Mouse (Mus musculus): ENCODE measurements around the gene Ush1g. TPM values are rescaled to one million over a fixed set of nuclear protein-coding genes. Genes with fewer than 3 reads are reported as not detected.

Ush1g gene
- polyA plus RNA-seq, 2 experiments, result not detected

DNA sequence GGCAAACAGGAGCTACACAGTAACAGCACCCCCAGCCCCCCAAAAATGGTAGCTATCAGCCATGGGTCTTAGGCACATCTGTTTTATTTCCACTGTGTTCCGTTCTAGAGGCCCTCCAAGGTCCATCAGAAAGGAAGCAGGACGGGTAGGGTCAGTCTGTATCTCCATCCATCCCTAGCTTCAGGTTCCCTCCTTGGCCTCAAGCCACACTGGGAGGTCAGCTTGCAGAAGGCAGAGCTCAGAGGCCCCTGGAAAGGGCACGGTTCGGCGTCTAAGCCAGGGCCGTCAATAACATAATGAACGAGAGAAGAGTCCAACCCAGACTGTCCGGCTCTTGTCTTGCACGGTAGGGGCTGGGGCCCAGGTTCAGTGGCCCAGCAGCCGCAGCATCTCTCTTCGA lies 53.9 kb downstream of the Ush1g start:
- peaks cover 17% of the 10 kb centered on the region for H3K36me3 ChIP-seq (ENCODE audit: control insufficient read depth, insufficient read depth, low read length)
- no peak overlapping the region for H3K27ac ChIP-seq (replicated peaks; ENCODE audit: low read depth, low read length)
- no peak overlapping the region for H3K9ac ChIP-seq (ENCODE audit: low read depth, low read length, severe bottlenecking)
- H3K4me1 ChIP-seq (ENCODE audit: control insufficient read depth, insufficient read depth, low read length), result peaks cover 10% of the 10 kb centered on the region
- no peak for TF ChIP-seq POLR2A (IDR thresholded peaks at IDR 0.05; ENCODE audit: borderline replicate concordance, extremely low read depth, insufficient read depth, insufficient read length)
- peaks cover 57% of the 10 kb centered on the region for H3K27me3 ChIP-seq (ENCODE audit: control insufficient read depth, insufficient read depth, low read length)
- no peak overlapping the region for H3K4me2 ChIP-seq (replicated peaks; ENCODE audit: low read depth, low read length, severe bottlenecking)
- no peak for ATAC-seq (ENCODE audit: low FRiP score, low read depth)
- 84% methylated on average over 11 of the region's 11 CpGs for WGBS
- no peak for DNase-seq (ENCODE audit: low spot score)
- H3K9me3 ChIP-seq (ENCODE audit: control insufficient read depth, low read length), result no peaks in the 10 kb centered on the region
- H3K4me3 ChIP-seq (replicated peaks; ENCODE audit: low read length), result no peak overlapping the region

DNA sequence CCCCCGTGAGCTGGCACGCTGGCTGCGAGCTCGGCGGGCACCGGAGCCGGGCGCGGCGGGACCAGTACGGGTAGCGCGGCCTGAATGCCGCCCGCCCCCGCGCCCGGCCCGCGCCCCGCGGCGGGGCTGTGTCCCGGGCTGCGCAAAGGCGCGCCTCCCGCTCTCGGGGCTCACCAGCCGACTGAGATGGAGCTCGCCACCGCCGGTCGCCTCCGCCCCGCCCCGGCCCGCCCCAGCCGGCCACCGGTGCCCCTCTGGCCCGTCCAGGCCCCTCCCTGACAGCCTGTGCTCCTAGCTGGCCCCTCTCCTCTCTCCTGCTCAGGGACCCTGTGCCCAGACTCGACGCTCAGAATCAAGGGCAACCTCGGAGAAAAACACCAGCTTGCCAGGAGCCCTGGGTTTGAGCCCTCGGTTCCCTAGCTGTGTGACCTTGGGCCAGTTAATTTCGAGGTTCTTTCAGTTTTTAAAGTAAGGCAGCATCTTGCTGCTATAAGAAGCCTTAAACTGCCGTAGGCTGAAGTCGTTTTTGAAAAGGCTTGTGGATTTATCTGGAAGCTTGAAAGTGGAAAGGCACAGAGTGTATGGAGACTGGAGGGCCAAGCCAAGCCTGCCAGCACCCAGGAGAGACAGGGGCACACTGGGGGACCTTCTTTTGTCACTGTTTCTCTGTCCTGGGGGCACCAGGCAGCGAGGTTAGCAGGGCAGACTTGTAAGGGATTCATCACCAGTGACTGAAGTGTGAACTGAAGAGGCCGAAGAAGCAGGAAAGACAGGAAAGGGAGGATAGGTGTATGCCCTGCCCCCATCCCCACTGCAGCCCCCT lies 54.6 kb downstream of the Ush1g start, which contains the start of gene Grin2c:
Gene Grin2c, minus strand, starts transcription at position 183 of the 823 bp plus-strand sequence.
- Histone ChIP-seq H3K4me3 (replicated peaks; ENCODE audit: low read length) (peak within 1 kb of the TSS; percentile 38), H3K9me3 (ENCODE audit: control insufficient read depth, low read length) (no peaks in the 10 kb centered on the region), H3K27ac (replicated peaks; ENCODE audit: low read depth, low read length) (no peak within 1 kb of the TSS), H3K9ac (ENCODE audit: low read depth, low read length, severe bottlenecking) (peak within 1 kb of the TSS; percentile 38; the same call in 1 of the 2 replicates), H3K4me1 (ENCODE audit: control insufficient read depth, insufficient read depth, low read length) (peaks cover 10% of the 10 kb centered on the region), H3K27me3 (ENCODE audit: control insufficient read depth, insufficient read depth, low read length) (peaks cover 64% of the 10 kb centered on the region), H3K4me2 (replicated peaks; ENCODE audit: low read depth, low read length, severe bottlenecking) (peak within 1 kb of the TSS; percentile 64), H3K36me3 (ENCODE audit: control insufficient read depth, insufficient read depth, low read length) (peaks cover 17% of the 10 kb centered on the region)
- no peak for TF ChIP-seq POLR2A (IDR thresholded peaks at IDR 0.05; ENCODE audit: borderline replicate concordance, extremely low read depth, insufficient read depth, insufficient read length)
- no peak for ATAC-seq (ENCODE audit: low FRiP score, low read depth)
- WGBS, result 13% methylated on average over 12 of the region's 50 CpGs
- DNase-seq (ENCODE audit: low spot score), result no peak

DNA sequence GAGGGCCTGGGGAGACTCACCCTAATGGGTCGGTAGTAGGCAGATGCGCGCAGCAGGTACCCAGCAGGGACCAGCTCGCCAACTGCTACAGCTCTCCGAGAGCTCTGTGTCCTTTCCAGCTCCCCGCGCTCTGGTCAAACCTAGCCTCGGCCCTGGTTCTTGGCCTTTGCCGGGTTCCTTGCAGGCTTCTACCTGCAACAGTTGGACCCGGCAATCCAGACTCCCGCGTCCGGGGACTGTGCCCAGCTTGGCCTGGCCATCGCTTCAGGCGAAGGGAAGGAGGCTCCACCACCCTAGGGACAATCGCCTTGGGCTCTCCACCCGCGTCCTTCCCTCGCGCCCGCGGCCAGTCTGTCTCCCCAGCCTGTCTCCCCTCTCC lies 55.5 kb downstream of the Ush1g start:
- peaks cover 73% of the 10 kb centered on the region for H3K27me3 ChIP-seq (ENCODE audit: control insufficient read depth, insufficient read depth, low read length)
- H3K4me2 ChIP-seq (replicated peaks; ENCODE audit: low read depth, low read length, severe bottlenecking), result peak overlapping the region; percentile 64
- ATAC-seq (ENCODE audit: low FRiP score, low read depth) (no peak), DNase-seq (ENCODE audit: low spot score) (no peak)
- H3K4me3 ChIP-seq (replicated peaks; ENCODE audit: low read length), result peak overlapping the region; percentile 38
- H3K4me1 ChIP-seq (ENCODE audit: control insufficient read depth, insufficient read depth, low read length), result peaks cover 10% of the 10 kb centered on the region
- 1% methylated on average over 21 of the region's 22 CpGs for WGBS
- H3K27ac ChIP-seq (replicated peaks; ENCODE audit: low read depth, low read length), result no peak overlapping the region
- no peaks in the 10 kb centered on the region for H3K9me3 ChIP-seq (ENCODE audit: control insufficient read depth, low read length)
- peaks cover 11% of the 10 kb centered on the region for H3K36me3 ChIP-seq (ENCODE audit: control insufficient read depth, insufficient read depth, low read length)
- no peak for TF ChIP-seq POLR2A (IDR thresholded peaks at IDR 0.05; ENCODE audit: borderline replicate concordance, extremely low read depth, insufficient read depth, insufficient read length)
- H3K9ac ChIP-seq (ENCODE audit: low read depth, low read length, severe bottlenecking), result 0 out of 2 replicates have a peak overlapping the region, but pooled peaks have one; percentile 38

DNA sequence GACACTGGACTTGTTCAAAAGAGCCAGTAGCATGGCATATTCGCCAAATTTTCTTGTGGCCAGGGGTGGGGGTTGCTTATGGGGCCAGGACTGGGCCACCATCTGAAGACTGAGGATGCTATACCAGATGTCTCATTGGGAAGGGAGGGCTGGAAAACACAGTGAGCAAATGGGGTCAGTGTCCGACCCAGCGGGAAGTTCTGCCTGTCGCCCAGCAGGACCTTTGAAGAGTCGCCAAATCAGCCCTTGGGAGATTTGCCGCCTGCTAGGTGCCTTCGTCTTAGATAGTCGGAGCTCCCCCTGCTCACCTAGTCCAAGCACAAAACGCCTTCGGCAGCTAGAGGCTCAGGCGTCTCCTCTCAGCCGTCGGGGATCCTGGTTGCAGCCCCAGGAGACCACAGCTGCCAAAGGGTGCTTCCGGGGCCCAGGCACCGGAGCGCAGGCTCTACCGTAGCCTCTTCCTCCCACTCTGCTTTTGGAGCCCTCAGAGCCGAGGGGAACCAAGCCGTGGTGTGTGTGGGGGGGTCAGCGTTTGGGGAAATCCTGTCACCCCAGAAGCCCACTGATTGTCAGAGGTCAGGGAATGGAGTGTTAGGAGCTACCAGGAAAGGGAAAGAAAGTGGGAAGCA lies 56.0 kb downstream of the Ush1g start:
- Histone ChIP-seq H3K4me1 (ENCODE audit: control insufficient read depth, insufficient read depth, low read length) (peaks cover 10% of the 10 kb centered on the region), H3K4me2 (replicated peaks; ENCODE audit: low read depth, low read length, severe bottlenecking) (no peak overlapping the region), H3K4me3 (replicated peaks; ENCODE audit: low read length) (0 out of 2 replicates have a peak overlapping the region, but pooled peaks have one; percentile 38), H3K36me3 (ENCODE audit: control insufficient read depth, insufficient read depth, low read length) (peaks cover 11% of the 10 kb centered on the region), H3K27me3 (ENCODE audit: control insufficient read depth, insufficient read depth, low read length) (peaks cover 77% of the 10 kb centered on the region), H3K27ac (replicated peaks; ENCODE audit: low read depth, low read length) (no peak overlapping the region), H3K9ac (ENCODE audit: low read depth, low read length, severe bottlenecking) (no peak overlapping the region), H3K9me3 (ENCODE audit: control insufficient read depth, low read length) (no peaks in the 10 kb centered on the region)
- ATAC-seq (ENCODE audit: low FRiP score, low read depth), result no peak
- no peak for TF ChIP-seq POLR2A (IDR thresholded peaks at IDR 0.05; ENCODE audit: borderline replicate concordance, extremely low read depth, insufficient read depth, insufficient read length)
- no peak for DNase-seq (ENCODE audit: low spot score)
- 5% methylated on average over 20 of the region's 20 CpGs for WGBS

Other genes with a start within 250 kb of the Ush1g start
- 1.5 and 1.7 TPM in 2 replicates for gene Rab37, start 230.6 kb downstream of the Ush1g start, polyA plus RNA-seq (2012; rRNA removed)
- 1.5 and 1.8 TPM in 2 replicates for gene Rab37, start 230.6 kb downstream of the Ush1g start, polyA plus RNA-seq (2014; fragmentation: Nextera tagmentation; extraction: Ambion mirVana)
- gene Cd300lf, start 188.0 kb downstream of the Ush1g start, polyA plus RNA-seq (2012; rRNA removed), result 0.35 and 0.65 TPM in 2 replicates
- 0.14 and 0.29 TPM in 2 replicates for gene Cd300lf, start 188.0 kb downstream of the Ush1g start, polyA plus RNA-seq (2014; fragmentation: Nextera tagmentation; extraction: Ambion mirVana)
- 19.1 and 22.0 TPM in 2 replicates for gene Slc9a3r1, start 158.7 kb downstream of the Ush1g start, polyA plus RNA-seq (2012; rRNA removed)
- gene Slc9a3r1, start 158.7 kb downstream of the Ush1g start, polyA plus RNA-seq (2014; fragmentation: Nextera tagmentation; extraction: Ambion mirVana), result 29.9 and 33.7 TPM in 2 replicates
- 9.2 and 16.9 TPM in 2 replicates for gene Tmem104, start 134.6 kb downstream of the Ush1g start, polyA plus RNA-seq (2012; rRNA removed)
- 11.4 and 12.4 TPM in 2 replicates for gene Tmem104, start 134.6 kb downstream of the Ush1g start, polyA plus RNA-seq (2014; fragmentation: Nextera tagmentation; extraction: Ambion mirVana)
- gene Nat9, start 134.2 kb downstream of the Ush1g start, polyA plus RNA-seq (2012; rRNA removed), result 25.6 and 32.1 TPM in 2 replicates
- 20.0 and 24.3 TPM in 2 replicates for gene Nat9, start 134.2 kb downstream of the Ush1g start, polyA plus RNA-seq (2014; fragmentation: Nextera tagmentation; extraction: Ambion mirVana)
- gene Grin2c, start 54.8 kb downstream of the Ush1g start, polyA plus RNA-seq (2012; rRNA removed), result 0.20 and 0.21 TPM in 2 replicates
- gene Grin2c, start 54.8 kb downstream of the Ush1g start, polyA plus RNA-seq (2014; fragmentation: Nextera tagmentation; extraction: Ambion mirVana), result not detected in 2 replicates
- gene Fdxr, start 45.0 kb downstream of the Ush1g start, polyA plus RNA-seq (2012; rRNA removed), result 16.8 and 21.8 TPM in 2 replicates
- gene Fdxr, start 45.0 kb downstream of the Ush1g start, polyA plus RNA-seq (2014; fragmentation: Nextera tagmentation; extraction: Ambion mirVana), result 11.5 and 13.0 TPM in 2 replicates
- 0.35 and 0.40 TPM in 2 replicates for gene Fads6, start 24.4 kb downstream of the Ush1g start, polyA plus RNA-seq (2012; rRNA removed)
- 0.12 TPM in 1 of 2 replicates, not detected in the other for gene Fads6, start 24.4 kb downstream of the Ush1g start, polyA plus RNA-seq (2014; fragmentation: Nextera tagmentation; extraction: Ambion mirVana)
- gene Otop2, start 14.9 kb downstream of the Ush1g start, polyA plus RNA-seq (2012; rRNA removed), result 0.29 and 0.44 TPM in 2 replicates
- gene Otop2, start 14.9 kb downstream of the Ush1g start, polyA plus RNA-seq (2014; fragmentation: Nextera tagmentation; extraction: Ambion mirVana), result 0.08 and 0.19 TPM in 2 replicates
- not detected in 2 replicates for gene Otop3, start 12.7 kb upstream of the Ush1g start, polyA plus RNA-seq (2012; rRNA removed)
- gene Otop3, start 12.7 kb upstream of the Ush1g start, polyA plus RNA-seq (2014; fragmentation: Nextera tagmentation; extraction: Ambion mirVana), result not detected in 2 replicates
- 4.5 and 5.9 TPM in 2 replicates for gene Hid1, start 45.7 kb upstream of the Ush1g start, polyA plus RNA-seq (2012; rRNA removed)
- gene Hid1, start 45.7 kb upstream of the Ush1g start, polyA plus RNA-seq (2014; fragmentation: Nextera tagmentation; extraction: Ambion mirVana), result 2.1 and 2.3 TPM in 2 replicates
- 18.8 and 23.9 TPM in 2 replicates for gene Cdr2l, start 59.9 kb upstream of the Ush1g start, polyA plus RNA-seq (2012; rRNA removed)
- gene Cdr2l, start 59.9 kb upstream of the Ush1g start, polyA plus RNA-seq (2014; fragmentation: Nextera tagmentation; extraction: Ambion mirVana), result 10.9 and 11.1 TPM in 2 replicates
- 76.7 and 92.2 TPM in 2 replicates for gene Mrpl58, start 81.7 kb upstream of the Ush1g start, polyA plus RNA-seq (2012; rRNA removed)
- 169 and 181 TPM in 2 replicates for gene Mrpl58, start 81.7 kb upstream of the Ush1g start, polyA plus RNA-seq (2014; fragmentation: Nextera tagmentation; extraction: Ambion mirVana)
- gene Atp5h, start 97.9 kb upstream of the Ush1g start, polyA plus RNA-seq (2012; rRNA removed), result 294 and 427 TPM in 2 replicates
- 870 and 933 TPM in 2 replicates for gene Atp5h, start 97.9 kb upstream of the Ush1g start, polyA plus RNA-seq (2014; fragmentation: Nextera tagmentation; extraction: Ambion mirVana)
- 30.0 and 30.5 TPM in 2 replicates for gene Kctd2, start 98.1 kb upstream of the Ush1g start, polyA plus RNA-seq (2012; rRNA removed)
- gene Kctd2, start 98.1 kb upstream of the Ush1g start, polyA plus RNA-seq (2014; fragmentation: Nextera tagmentation; extraction: Ambion mirVana), result 26.3 and 27.8 TPM in 2 replicates
- gene Trim80, start 118.5 kb upstream of the Ush1g start, polyA plus RNA-seq (2012; rRNA removed), result not detected in 2 replicates
- 0.15 TPM in 1 of 2 replicates, not detected in the other for gene Trim80, start 118.5 kb upstream of the Ush1g start, polyA plus RNA-seq (2014; fragmentation: Nextera tagmentation; extraction: Ambion mirVana)
- gene Slc16a5, start 140.4 kb upstream of the Ush1g start, polyA plus RNA-seq (2012; rRNA removed), result 0.04 and 0.08 TPM in 2 replicates
- not detected in 2 replicates for gene Slc16a5, start 140.4 kb upstream of the Ush1g start, polyA plus RNA-seq (2014; fragmentation: Nextera tagmentation; extraction: Ambion mirVana)
- 7.5 and 9.7 TPM in 2 replicates for gene Armc7, start 153.6 kb upstream of the Ush1g start, polyA plus RNA-seq (2012; rRNA removed)
- gene Armc7, start 153.6 kb upstream of the Ush1g start, polyA plus RNA-seq (2014; fragmentation: Nextera tagmentation; extraction: Ambion mirVana), result 8.4 and 8.5 TPM in 2 replicates
- 51.8 and 55.4 TPM in 2 replicates for gene Nt5c, start 169.8 kb upstream of the Ush1g start, polyA plus RNA-seq (2012; rRNA removed)
- 70.6 and 76.6 TPM in 2 replicates for gene Nt5c, start 169.8 kb upstream of the Ush1g start, polyA plus RNA-seq (2014; fragmentation: Nextera tagmentation; extraction: Ambion mirVana)
- 411 and 458 TPM in 2 replicates for gene Jpt1, start 192.3 kb upstream of the Ush1g start, polyA plus RNA-seq (2012; rRNA removed)
- 541 and 547 TPM in 2 replicates for gene Jpt1, start 192.3 kb upstream of the Ush1g start, polyA plus RNA-seq (2014; fragmentation: Nextera tagmentation; extraction: Ambion mirVana)
- 543 and 563 TPM in 2 replicates for gene Sumo2, start 214.2 kb upstream of the Ush1g start, polyA plus RNA-seq (2012; rRNA removed)
- gene Sumo2, start 214.2 kb upstream of the Ush1g start, polyA plus RNA-seq (2014; fragmentation: Nextera tagmentation; extraction: Ambion mirVana), result 942 and 968 TPM in 2 replicates
- gene Nup85, start 242.4 kb upstream of the Ush1g start, polyA plus RNA-seq (2012; rRNA removed), result 184 and 187 TPM in 2 replicates
- 144 and 148 TPM in 2 replicates for gene Nup85, start 242.4 kb upstream of the Ush1g start, polyA plus RNA-seq (2014; fragmentation: Nextera tagmentation; extraction: Ambion mirVana)